Mouse (Mus musculus) lung, adult 2 months (tissue): Measurements from ENCODE around the gene Rnf114. TPM values are rescaled to one million over a fixed set of nuclear protein-coding genes. Genes with fewer than 3 reads are reported as not detected.

Experiments
- DNase-seq: peaks from one replicate; pipeline ENCODE4 v3.0.0; 2022
- H3K4me1 ChIP-seq: fragments of 200-500 bp; 2 replicates; pipeline ENCODE4 v1.6.1; 2011; ENCODE audit warnings: low read length; ENCODE audit not compliant: control insufficient read depth, insufficient read depth
- H3K4me3 ChIP-seq: fragments of 200-500 bp; replicated peaks from 2 replicates; pipeline ENCODE3; 2011; ENCODE audit warnings: low read depth, mild to moderate bottlenecking, control low read depth, low read length; ENCODE audit errors: extremely low read depth
- CTCF ChIP-seq: fragments of 200-500 bp; IDR thresholded peaks from 2 replicates; pipeline ENCODE4 v1.5.1; 2011; ENCODE audit warnings: mild to moderate bottlenecking, low read length, control low read depth; ENCODE audit not compliant: insufficient read depth
- POLR2A ChIP-seq: fragments of 200-500 bp; IDR thresholded peaks from 2 replicates; pipeline ENCODE4 v1.6.1; 2011; ENCODE audit warnings: low read depth, mild to moderate bottlenecking, control low read depth, low read length, borderline replicate concordance; ENCODE audit errors: extremely low read depth
- WGBS: fragments of 180-500 bp; shearing (Covaris S2); methylation state at CpG from one replicate; pipeline ENCODE4 v1.1.7; 2018; 5-methylcytosine and 5-hydroxymethylcytosine counted together
- polyA plus RNA-seq: library from polyadenylated mRNA; depleted of rRNA; stranded (reverse); fragments of >200 nt; gene quantifications from 2 replicates; pipeline ENCODE4 v1.2.3, GENCODE M21; 2012; rRNA removed

The Rnf114 gene
- polyA plus RNA-seq, 1 experiment, result 122 TPM

DNA sequence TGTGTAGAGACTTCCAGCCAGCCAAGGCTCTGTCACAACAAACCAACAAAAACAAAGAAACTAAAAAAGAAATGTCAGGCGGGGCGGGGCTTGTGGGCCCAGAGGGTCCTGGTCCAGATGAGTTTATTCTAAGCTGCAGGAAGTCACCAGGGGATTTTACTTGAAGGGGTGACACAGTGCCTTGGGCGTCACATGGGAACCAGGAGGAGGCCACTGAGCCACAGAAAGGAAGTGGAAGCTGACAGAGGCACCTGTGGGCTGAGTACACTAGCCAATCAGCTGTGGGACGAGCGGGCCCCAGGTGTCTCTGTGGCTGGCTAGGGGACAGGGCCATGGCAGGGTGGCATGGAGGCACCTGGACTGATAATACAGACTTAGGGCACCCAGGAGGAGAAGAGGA, 63.3 kb downstream of the Rnf114 start:
- 86% methylated on average over 5 of the region's 5 CpGs for WGBS
- no peak for DNase-seq
- Histone ChIP-seq H3K4me3 (no peak overlapping the region), H3K4me1 (no peaks in the 10 kb centered on the region)
- no peak for TF ChIP-seq POLR2A
- no peak for TF ChIP-seq CTCF

GRCm38 (mm10) chr2:167559413-167559812, 67.0 kb downstream of the Rnf114 start:
- Histone ChIP-seq H3K4me3 (no peak overlapping the region), H3K4me1 (no peaks in the 10 kb centered on the region)
- 33% methylated on average over 27 of the region's 27 CpGs for WGBS
- DNase-seq, result no peak
- TF ChIP-seq POLR2A (no peak), CTCF (no peak)

GRCm38 (mm10) chr2:167562101-167562500, 69.7 kb downstream of the Rnf114 start:
- no peaks in the 10 kb centered on the region for H3K4me1 ChIP-seq
- no peak for DNase-seq
- TF ChIP-seq CTCF, result no peak
- no peak for TF ChIP-seq POLR2A
- H3K4me3 ChIP-seq, result no peak overlapping the region
- WGBS, result 16% methylated on average over 8 of the region's 8 CpGs

- Histone ChIP-seq H3K4me3 (no peak overlapping the region), H3K4me1 (no peaks in the 10 kb centered on the region)
- TF ChIP-seq POLR2A (no peak), CTCF (no peak)
- WGBS, result 75% methylated on average over 5 of the region's 5 CpGs
- DNase-seq, result no peak
These were observed 70.6 kb downstream of the Rnf114 start for GRCm38 (mm10) chr2:167563035-167563434.

GRCm38 (mm10) chr2:167563703-167564102, 71.3 kb downstream of the Rnf114 start:
- no peak overlapping the region for H3K4me3 ChIP-seq
- no peak for DNase-seq
- WGBS, result 65% methylated on average over 12 of the region's 12 CpGs
- TF ChIP-seq CTCF, result no peak
- TF ChIP-seq POLR2A, result no peak
- no peaks in the 10 kb centered on the region for H3K4me1 ChIP-seq

DNA sequence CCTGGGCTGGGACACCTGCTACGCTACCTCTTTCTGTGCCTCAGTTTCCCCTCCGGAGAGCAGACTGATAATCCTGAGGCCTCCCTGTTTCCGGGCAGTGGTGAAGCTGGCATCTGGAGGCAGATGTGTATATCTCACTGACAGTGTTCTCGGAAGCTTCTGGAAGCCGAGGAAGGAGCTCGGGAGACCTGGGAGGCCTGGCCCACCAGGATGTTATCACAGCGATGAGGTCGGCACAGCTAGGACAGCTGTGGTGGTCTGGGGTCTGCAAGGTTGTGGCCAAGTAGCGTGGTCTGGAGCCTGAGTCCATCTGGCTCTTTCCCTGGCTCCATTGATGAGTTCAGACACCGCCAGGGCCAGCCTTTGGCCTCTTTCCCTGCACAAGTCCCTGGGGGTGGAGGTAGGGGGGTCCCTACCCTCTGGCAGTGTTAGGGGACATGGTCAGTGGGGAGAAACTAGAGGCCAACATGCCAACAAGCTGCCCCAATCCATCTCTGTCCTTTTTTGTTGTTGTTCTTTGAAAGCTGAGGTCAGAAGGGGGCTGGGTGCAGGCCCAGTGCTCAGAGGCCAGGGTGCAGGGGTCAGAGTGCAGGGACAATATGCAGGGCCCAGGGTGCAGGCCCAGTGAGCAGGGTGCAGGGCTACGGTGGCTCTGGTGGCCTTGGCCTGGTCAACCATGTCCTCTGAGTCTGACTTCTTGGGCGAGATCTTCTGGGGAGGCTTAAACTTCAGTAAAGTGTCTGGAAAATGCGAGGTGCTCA, 72.3 kb downstream of the Rnf114 start:
- TF ChIP-seq CTCF (no peak), POLR2A (no peak)
- DNase-seq, result no peak
- WGBS, result 77% methylated on average over 13 of the region's 13 CpGs
- H3K4me1 ChIP-seq, result no peaks in the 10 kb centered on the region
- no peak overlapping the region for H3K4me3 ChIP-seq

GRCm38 (mm10) chr2:167565312-167565656, 72.8 kb downstream of the Rnf114 start:
- no peak overlapping the region for H3K4me3 ChIP-seq
- WGBS, result 56% methylated on average over 3 of the region's 3 CpGs

DNA sequence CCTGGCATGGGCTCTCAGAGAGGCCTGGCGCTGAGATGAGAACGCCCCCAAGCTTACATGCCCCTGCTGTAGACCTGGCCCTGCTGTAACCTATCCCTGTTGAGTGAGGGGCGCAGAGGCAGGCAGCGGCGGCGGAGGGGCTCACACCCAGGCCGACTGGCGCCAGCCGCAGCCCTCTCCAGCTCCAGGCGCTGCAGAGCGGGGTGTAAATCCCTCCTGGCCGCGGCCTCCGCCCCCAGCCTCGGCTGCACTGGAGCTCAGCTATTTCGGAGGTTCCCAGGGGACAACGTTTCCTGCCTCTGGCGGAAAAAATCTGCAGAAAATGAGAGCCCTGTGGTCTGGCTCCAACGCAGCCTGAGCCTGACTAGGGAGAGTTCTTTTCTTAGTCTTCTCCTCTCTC, 73.2 kb downstream of the Rnf114 start:
- Histone ChIP-seq H3K4me3 (no peak overlapping the region), H3K4me1 (peaks cover 6% of the 10 kb centered on the region; the same call in 1 of the 2 replicates)
- no peak for TF ChIP-seq CTCF
- no peak for TF ChIP-seq POLR2A
- 31% methylated on average over 19 of the region's 19 CpGs for WGBS
- DNase-seq, result no peak

More at GRCm38 (mm10) chr2:167565312-167565656, 72.8 kb downstream of the Rnf114 start:
- peaks cover 3% of the 10 kb centered on the region; the same call in 1 of the 2 replicates for H3K4me1 ChIP-seq
- TF ChIP-seq POLR2A (no peak), CTCF (no peak)
- no peak for DNase-seq

Other genes with a start within 250 kb of the Rnf114 start
- 17.7 and 20.5 TPM in 2 replicates for gene B4galt5, start 143.5 kb upstream of the Rnf114 start, polyA plus RNA-seq
- 32.0 and 41.7 TPM in 2 replicates for gene Slc9a8, start 70.9 kb upstream of the Rnf114 start, polyA plus RNA-seq
- gene Spata2, start 242 bp downstream of the Rnf114 start, polyA plus RNA-seq, result 23.3 and 23.5 TPM in 2 replicates
- 70.8 and 85.0 TPM in 2 replicates for gene Snai1, start 45.5 kb downstream of the Rnf114 start, polyA plus RNA-seq
- 102 and 135 TPM in 2 replicates for gene Ube2v1, start 139.4 kb downstream of the Rnf114 start, polyA plus RNA-seq
- gene Gm20431, start 168.9 kb downstream of the Rnf114 start, polyA plus RNA-seq, result 11.3 and 11.6 TPM in 2 replicates
- gene Cebpb, start 196.3 kb downstream of the Rnf114 start, polyA plus RNA-seq, result 295 and 767 TPM in 2 replicates
- 113 and 138 TPM in 2 replicates for gene Tmem189, start 197.2 kb downstream of the Rnf114 start, polyA plus RNA-seq